In the genomic region with DNA sequence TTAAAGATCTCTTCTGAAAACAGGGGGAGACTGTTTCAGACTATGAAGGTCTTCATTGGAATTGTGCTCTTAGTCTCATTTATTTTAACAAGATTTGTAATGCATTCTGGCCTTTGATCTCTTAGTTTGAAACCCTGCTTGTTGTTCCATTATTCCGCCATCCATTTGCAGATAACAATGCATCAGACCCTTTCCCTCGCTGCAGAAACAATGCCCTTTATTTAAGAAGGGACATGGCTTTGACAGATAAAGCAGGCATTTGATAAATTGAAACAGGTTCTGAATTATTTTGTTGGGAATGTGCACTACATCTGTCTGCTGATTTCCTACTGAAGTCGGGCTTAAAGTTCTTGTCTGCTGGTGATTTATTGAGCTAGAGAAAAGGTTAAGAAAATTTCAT, we compare ENCODE assay signal across 15 mouse cellular contexts.
"Had no signal": no experiment of that assay in that cellular context is flagged by ENCODE, and none has a peak within 500 bp of the region (broad histone marks: within the 10 kb centered on the region; RNA-seq: fewer than 3 reads in every experiment).

No protein-coding gene starts in this region.

- H3K4me1 ChIP-seq: limb, embryonic 10.5 days; liver, embryonic 15.5 days; neural tube, embryonic 15.5 days; stomach, embryonic 15.5 days had no signal

- H3K9ac ChIP-seq: liver, embryonic 15.5 days; neural tube, embryonic 15.5 days; stomach, embryonic 15.5 days had no signal

- H3K27ac ChIP-seq: limb, embryonic 10.5 days; liver, embryonic 15.5 days; neural tube, embryonic 15.5 days; stomach, embryonic 15.5 days had no signal

- H3K36me3 ChIP-seq: limb, embryonic 10.5 days; liver, embryonic 15.5 days; neural tube, embryonic 15.5 days; stomach, embryonic 15.5 days had no signal

- H3K4me3 ChIP-seq: limb, embryonic 10.5 days; liver, embryonic 15.5 days; myocyte; neural tube, embryonic 15.5 days; stomach, embryonic 15.5 days had no signal

- DNase-seq: kidney, adult 18-20 months; kidney, postnatal 14 days; lung, adult 2 months; lung, postnatal 36 days; right cerebral cortex, postnatal 4 days; spleen, adult 18-20 months; thymus, adult 2 months; thymus, postnatal 25 days had no signal

- H3K4me2 ChIP-seq: liver, embryonic 11.5 days; liver, embryonic 15.5 days; neural tube, embryonic 15.5 days; stomach, embryonic 15.5 days had no signal

- H3K9me3 ChIP-seq: limb, embryonic 10.5 days; liver, embryonic 15.5 days; neural tube, embryonic 15.5 days; stomach, embryonic 15.5 days had no signal

- H3K27me3 ChIP-seq: liver, embryonic 15.5 days; neural tube, embryonic 15.5 days; stomach, embryonic 15.5 days had no signal

- ATAC-seq: lung, postnatal 0 days had no signal
